Mouse (Mus musculus) CH12.LX (cell line): Measurements from ENCODE around the gene Cage1. TPM values are rescaled to one million over a fixed set of nuclear protein-coding genes. Genes with fewer than 3 reads are reported as not detected.

Experiments
- DNase-seq: peaks from one replicate; pipeline ENCODE4 v3.0.0-alpha.2; 2013; ENCODE audit errors: extremely low read depth
- H3K27ac ChIP-seq: 2 replicates; pipeline ENCODE4 v1.5.1; 2012; ENCODE audit warnings: low read depth, mild to moderate bottlenecking, control low read depth, moderate library complexity; ENCODE audit not compliant: insufficient read depth
- H3K27me3 ChIP-seq: replicated peaks from 2 replicates; pipeline ENCODE3; 2012; ENCODE audit warnings: inconsistent platforms
- H3K36me3 ChIP-seq, 2 experiments: replicated peaks in 1 of 2; 2 replicates each; pipeline versions ENCODE3 to v1.6.1; 2012; ENCODE audit warnings: inconsistent platforms in 1 of 2, low read length in 1 of 2, mild to moderate bottlenecking in 1 of 2, mixed read lengths in 1 of 2, moderate library complexity in 1 of 2; ENCODE audit not compliant: control insufficient read depth in 1 of 2, insufficient read depth in 1 of 2
- H3K4me1 ChIP-seq, 2 experiments: 2 replicates each; pipeline ENCODE4 v1.6.1; 2012; ENCODE audit warnings: inconsistent platforms in 1 of 2, moderate library complexity in 1 of 2; ENCODE audit not compliant: insufficient read depth in 2 of 2, control insufficient read depth in 1 of 2
- H3K4me2 ChIP-seq: 2 replicates; pipeline ENCODE4 v1.6.1; 2012; ENCODE audit warnings: low read depth, mild to moderate bottlenecking, control low read depth; ENCODE audit not compliant: poor library complexity, insufficient read depth, severe bottlenecking
- H3K4me3 ChIP-seq, 3 experiments: fragments of 150-350 bp in 1 of 3; sonication (generic) in 1 of 3; replicated peaks in 1 of 3; 2 replicates each; pipeline versions ENCODE3 to v1.5.1; 2011 to 2012; ENCODE audit warnings: low read depth in 2 of 3, low read length in 2 of 3, mild to moderate bottlenecking in 2 of 3, moderate library complexity in 2 of 3, control low read depth in 1 of 3, improper control_type of control experiment in 1 of 3, inconsistent platforms in 1 of 3, mixed read lengths in 1 of 3; ENCODE audit not compliant: poor library complexity in 1 of 3
- H3K79me2 ChIP-seq: replicated peaks from 2 replicates; pipeline ENCODE4 v1.6.1; 2012; ENCODE audit warnings: mild to moderate bottlenecking, moderate library complexity; ENCODE audit not compliant: control insufficient read depth, poor library complexity, insufficient read depth, severe bottlenecking; ENCODE audit errors: extremely low read depth
- H3K9ac ChIP-seq: 2 replicates; pipeline ENCODE4 v1.6.1; 2012; ENCODE audit warnings: low read depth, mild to moderate bottlenecking, control low read depth, moderate library complexity; ENCODE audit not compliant: insufficient read depth
- H3K9me3 ChIP-seq: replicated peaks from 2 replicates; pipeline ENCODE3; 2012; ENCODE audit warnings: low read length, inconsistent platforms, mixed read lengths
- ELF1 ChIP-seq: IDR thresholded peaks from 2 replicates; pipeline ENCODE4 v1.6.1; 2014; ENCODE audit warnings: low read depth, mild to moderate bottlenecking, inconsistent platforms, low read length, improper control_type of control experiment
- ETS1 ChIP-seq: conservative IDR thresholded peaks from 2 replicates; pipeline ENCODE4 v1.6.1; 2012; ENCODE audit warnings: low read depth, mild to moderate bottlenecking, inconsistent platforms, low read length, improper control_type of control experiment, moderate library complexity
- HCFC1 ChIP-seq: IDR thresholded peaks from 2 replicates; pipeline ENCODE4 v1.6.1; 2012; ENCODE audit warnings: low read depth, mild to moderate bottlenecking, inconsistent platforms, low read length, improper control_type of control experiment
- MYC ChIP-seq: IDR thresholded peaks from 2 replicates; pipeline ENCODE4 v1.6.1; 2011; ENCODE audit warnings: low read depth, mild to moderate bottlenecking, improper control_type of control experiment, low read length
- PAX5 ChIP-seq: IDR thresholded peaks from 2 replicates; pipeline ENCODE4 v1.6.1; 2012; ENCODE audit warnings: low read length, inconsistent platforms, mixed read lengths
- POLR2A ChIP-seq: IDR thresholded peaks from 2 replicates; pipeline ENCODE4 v1.6.1; 2011; ENCODE audit warnings: low read depth, mild to moderate bottlenecking, improper control_type of control experiment, low read length
- RAD21 ChIP-seq: IDR thresholded peaks from 2 replicates; pipeline ENCODE4 v1.6.1; 2011; ENCODE audit warnings: low read depth, mild to moderate bottlenecking, low read length, improper control_type of control experiment, moderate library complexity
- TBP ChIP-seq: conservative IDR thresholded peaks from 2 replicates; pipeline ENCODE4 v1.6.1; 2011; ENCODE audit warnings: low read depth, low read length, improper control_type of control experiment
- TCF12 ChIP-seq: IDR thresholded peaks from 2 replicates; pipeline ENCODE4 v1.6.1; 2014; ENCODE audit warnings: low read depth, mild to moderate bottlenecking, inconsistent platforms, low read length, improper control_type of control experiment
- UBTF ChIP-seq: IDR thresholded peaks from 2 replicates; pipeline ENCODE4 v1.6.1; 2012; ENCODE audit warnings: low read depth, mild to moderate bottlenecking, inconsistent platforms, low read length, improper control_type of control experiment, moderate library complexity
- USF2 ChIP-seq: conservative IDR thresholded peaks from 2 replicates; pipeline ENCODE4 v1.6.1; 2011; ENCODE audit warnings: low read depth, low read length, improper control_type of control experiment
- ZNF384 ChIP-seq: IDR thresholded peaks from 2 replicates; pipeline ENCODE4 v1.6.1; 2012; ENCODE audit warnings: low read depth, low read length, improper control_type of control experiment, inconsistent platforms
- dilution Hi-C: fragments of 300-500 bp; cut with MboI; formaldehyde crosslinking; loops from 2 replicates; pipeline ENCODE4 v1.14.3; 2020; ENCODE audit warnings: low sequenced_read_pairs; ENCODE audit not compliant: extremely low pct_unique_long_range_greater_than_20kb, extremely low pct_ligation_motif_present
- in situ Hi-C: fragments of 300-500 bp; cut with MboI; formaldehyde crosslinking; loops from 3 replicates; pipeline ENCODE4 v1.14.3; 2019; ENCODE audit warnings: low sequenced_read_pairs, low pct_ligation_motif_present, low pct_unique_long_range_greater_than_20kb, mixed read lengths
- polyA plus RNA-seq: library from polyadenylated mRNA; unstranded; fragments of >175 nt; gene quantifications from 2 replicates; pipeline ENCODE4 v1.2.1, GENCODE M21; 2012; ENCODE audit warnings: low read depth; ENCODE audit not compliant: insufficient read length
- total RNA-seq, 2 experiments: library from RNA; depleted of rRNA; stranded (reverse); fragments of 300-350 nt in 1 of 2; fragments of >200 nt in 1 of 2; gene quantifications; 2 replicates each; pipeline ENCODE4 v1.2.3; 2012 to 2014

The Cage1 gene
- total and polyA plus RNA-seq, 3 experiments: 1.2 to 1.4 (median 1.3) TPM

DNA sequence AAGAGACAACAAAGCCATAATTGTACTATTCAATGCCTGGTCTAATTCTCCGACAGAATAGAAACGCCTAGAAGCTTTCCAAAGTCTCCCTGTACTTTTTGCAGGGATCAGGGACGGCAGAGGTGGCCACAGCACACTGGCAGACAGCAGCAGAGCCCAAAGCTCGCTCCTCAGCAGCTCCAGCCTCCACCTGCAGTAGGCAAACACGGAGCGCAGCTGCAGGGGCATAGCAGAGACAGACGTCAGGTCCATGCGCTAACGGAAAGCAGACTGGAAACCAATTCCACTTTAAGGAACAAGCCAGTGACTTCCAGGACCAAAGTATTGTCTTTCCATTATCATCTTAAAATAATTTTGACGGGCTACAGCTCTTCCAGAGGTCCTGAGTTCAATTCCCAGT is 50.7 kb downstream of the Cage1 start:
- in situ Hi-C loops: no loop called here
- dilution Hi-C loops: no loop called here
- Histone ChIP-seq H3K4me2 (no peak overlapping the region), H3K27me3 (no peaks in the 10 kb centered on the region), H3K36me3 (peaks cover 77 to 97% of the 10 kb centered on the region in 2 experiments), H3K27ac (no peak overlapping the region), H3K9ac (no peak overlapping the region), H3K4me1 (peaks cover 3 to 22% of the 10 kb centered on the region in 2 experiments; a peak in 3 of 4 replicates), H3K4me3 (no peak overlapping the region), H3K79me2 (peaks cover 64% of the 10 kb centered on the region), H3K9me3 (no peaks in the 10 kb centered on the region)
- TF ChIP-seq ELF1 (no peak), POLR2A (no peak), RAD21 (no peak), MYC (no peak), HCFC1 (no peak), TBP (no peak), TCF12 (no peak)
- no peak for DNase-seq

DNA sequence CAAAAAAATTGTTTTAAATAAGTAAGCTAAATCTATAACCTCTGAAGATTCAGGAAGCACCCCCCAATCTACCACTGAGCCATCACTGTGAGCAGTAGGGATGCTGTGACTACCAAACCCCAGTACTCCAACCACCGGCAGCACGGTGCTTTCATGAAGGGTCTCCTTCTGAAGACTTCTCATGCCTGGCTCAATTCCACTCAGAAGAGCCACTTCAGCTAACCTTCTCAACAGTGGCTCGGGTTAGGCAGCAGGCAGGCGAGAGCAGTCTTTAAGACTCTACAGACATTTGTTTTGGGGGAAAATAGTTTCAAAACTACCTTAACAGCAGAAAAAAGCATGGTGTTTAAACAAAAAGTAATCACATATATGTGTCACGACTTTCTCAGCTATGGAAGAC is 55.8 kb downstream of the Cage1 start:
- peaks cover 20% of the 10 kb centered on the region for H3K79me2 ChIP-seq
- H3K36me3 ChIP-seq: peaks cover 74 to 98% of the 10 kb centered on the region in 2 experiments
- no peak overlapping the region for H3K27ac ChIP-seq
- DNase-seq: no peak
- H3K27me3 ChIP-seq: no peaks in the 10 kb centered on the region
- TF ChIP-seq ETS1: no peak
- in situ Hi-C loops: no loop called here
- H3K9me3 ChIP-seq: no peaks in the 10 kb centered on the region
- no peak overlapping the region for H3K4me3 ChIP-seq
- no peak overlapping the region for H3K9ac ChIP-seq
- dilution Hi-C loops: no loop called here
- no peaks in the 10 kb centered on the region for H3K4me1 ChIP-seq
- H3K4me2 ChIP-seq: no peak overlapping the region

DNA sequence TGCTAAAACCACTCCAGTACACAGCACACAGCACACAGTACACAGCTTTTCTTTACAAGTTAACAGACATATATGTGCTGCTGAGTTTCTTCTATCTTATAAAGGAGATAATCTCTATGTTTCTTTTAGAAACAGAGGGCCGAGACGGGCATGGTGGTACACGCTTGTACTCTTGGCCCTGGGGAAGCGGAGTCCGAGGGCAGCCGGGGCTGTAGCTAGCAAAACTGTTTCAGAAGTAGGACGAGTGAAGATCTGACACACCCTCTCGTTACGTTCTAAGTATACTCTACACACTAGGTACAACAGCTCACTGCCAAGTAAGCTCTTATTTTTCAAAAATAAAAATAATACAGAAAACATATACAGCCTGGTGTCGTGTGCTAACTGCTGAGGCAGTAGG is 56.5 kb downstream of the Cage1 start:
- DNase-seq: no peak
- no peaks in the 10 kb centered on the region for H3K27me3 ChIP-seq
- no peak overlapping the region for H3K27ac ChIP-seq
- no peak for TF ChIP-seq UBTF
- TF ChIP-seq USF2: no peak
- TF ChIP-seq POLR2A: peak; percentile 20; the same call in 1 of the 2 replicates
- no peak for TF ChIP-seq TBP
- TF ChIP-seq ZNF384: no peak
- TF ChIP-seq PAX5: no peak
- H3K36me3 ChIP-seq: peaks cover 70 to 98% of the 10 kb centered on the region in 2 experiments
- dilution Hi-C loops: no loop called here
- H3K79me2 ChIP-seq: peaks cover 16% of the 10 kb centered on the region
- peaks cover 0 to 1% of the 10 kb centered on the region in 2 experiments; a peak in 1 of 4 replicates for H3K4me1 ChIP-seq
- H3K4me3 ChIP-seq: no peak overlapping the region
- no peaks in the 10 kb centered on the region for H3K9me3 ChIP-seq
- H3K9ac ChIP-seq: no peak overlapping the region
- in situ Hi-C loops: no loop called here
- no peak overlapping the region for H3K4me2 ChIP-seq
